Mouse (Mus musculus) C3H10T1/2 (cell line): Measurements from ENCODE around the gene Cd209c. TPM values are rescaled to one million over a fixed set of nuclear protein-coding genes. Genes with fewer than 3 reads are reported as not detected.

Experiments used
- polyA plus RNA-seq, 2 experiments: library from polyadenylated mRNA; unstranded; fragments of >200 nt; fragmentation: generic; extraction: Trizol; gene quantifications; one replicate each; pipeline ENCODE4 v1.2.1; 2012; ENCODE audit warnings: missing spikeins in 2 of 2

The Cd209c gene
- polyA plus RNA-seq = under 1 TPM; 0.02 to 0.05 TPM

GRCm38 (mm10) chr8:3954646-3955045 lies at the start of gene Cd209c:
TSS of gene Cd209c (minus strand) at chr8:3954746.

GRCm38 (mm10) chr8:3926744-3927143 lies 27.8 kb downstream of the Cd209c start, which contains the start of gene Cd209b:
TSS of gene Cd209b (minus strand) at chr8:3926844.

Other genes starting within 250 kb of the Cd209c start
- not detected for gene Clec4g, start 234.1 kb downstream of the Cd209c start, polyA plus RNA-seq
- gene Cd209a, start 205.8 kb downstream of the Cd209c start, polyA plus RNA-seq = not detected
- not detected for gene Cd209e, start 100.4 kb downstream of the Cd209c start, polyA plus RNA-seq
- gene Cd209d, start 76.2 kb downstream of the Cd209c start, polyA plus RNA-seq = not detected
- gene Cd209b, start 27.9 kb downstream of the Cd209c start, polyA plus RNA-seq = not detected
- gene Cd209f, start 151.1 kb upstream of the Cd209c start, polyA plus RNA-seq = not detected
- gene Cd209g, start 179.4 kb upstream of the Cd209c start, polyA plus RNA-seq = not detected
- 10 to 100 TPM in 1 of 2 experiments, 1 to 10 TPM in 1; 7.0 to 27.1 TPM for gene Evi5l, start 211.8 kb upstream of the Cd209c start, polyA plus RNA-seq